In genomic region chr4:136757096-136757495, GRCm38 (mm10) we compare ENCODE assay signal across 15 mouse cellular contexts.
DNase-seq lines count a peak whose midpoint lies in the region; ATAC-seq and TF ChIP-seq lines count a peak whose summit lies in the region.
"Had no signal": no experiment of that assay in that cellular context is flagged by ENCODE, and none has a peak within 500 bp of the region (broad histone marks: within the 10 kb centered on the region; RNA-seq: fewer than 3 reads in every experiment).

No protein-coding gene starts in this region.

- ATAC-seq in embryonic facial prominence, embryonic 11.5 days (replicated peaks; ENCODE audit: insufficient number of reproducible peaks, low FRiP score, low TSS enrichment, low read depth), result 0 out of 2 replicates have a peak, but pooled peaks have one; percentile 1
- ATAC-seq in hindbrain, embryonic 14.5 days (ENCODE audit: low FRiP score), result no peak
- peak; percentile 6; the same call in 1 of the 2 replicates for ATAC-seq in midbrain, embryonic 16.5 days
- ATAC-seq in liver, postnatal 0 days, result no peak

- H3K4me3 ChIP-seq in embryonic facial prominence, embryonic 11.5 days (ENCODE audit: low read depth, low read length), result no peak overlapping the region
- H3K4me3 ChIP-seq in hindbrain, embryonic 14.5 days (replicated peaks; ENCODE audit: low read length), result no peak overlapping the region
- no peak overlapping the region for H3K4me3 ChIP-seq in midbrain, embryonic 16.5 days (ENCODE audit: low read depth, low read length)
- no peak overlapping the region for H3K4me3 ChIP-seq in liver, postnatal 0 days (ENCODE audit: low read depth, low read length)
- H3K4me3 ChIP-seq: left cerebral cortex, adult 2 months; limb, embryonic 15.5 days; lung, embryonic 15.5 days had no signal

- peaks cover 25% of the 10 kb centered on the region for H3K4me1 ChIP-seq in embryonic facial prominence, embryonic 11.5 days (ENCODE audit: control insufficient read depth, insufficient read depth, low read length)
- peaks cover 63% of the 10 kb centered on the region for H3K4me1 ChIP-seq in hindbrain, embryonic 14.5 days (replicated peaks; ENCODE audit: control insufficient read depth, insufficient read depth, low read length)
- H3K4me1 ChIP-seq in midbrain, embryonic 16.5 days (ENCODE audit: control insufficient read depth, insufficient read depth, low read length), result peaks cover 50% of the 10 kb centered on the region
- 0 out of 2 replicates have a peak, but pooled peaks cover 3% of the 10 kb centered on the region for H3K4me1 ChIP-seq in liver, postnatal 0 days (ENCODE audit: insufficient read depth)

- H3K9ac ChIP-seq in embryonic facial prominence, embryonic 11.5 days (replicated peaks; ENCODE audit: low read length), result 0 out of 2 replicates have a peak overlapping the region, but pooled peaks have one; percentile 18
- H3K9ac ChIP-seq in hindbrain, embryonic 14.5 days, result peak overlapping the region; percentile 37
- peak overlapping the region; percentile 48 for H3K9ac ChIP-seq in midbrain, embryonic 16.5 days (ENCODE audit: low read depth, low read length)
- no peak overlapping the region for H3K9ac ChIP-seq in liver, postnatal 0 days (replicated peaks)
- H3K9ac ChIP-seq: limb, embryonic 15.5 days; lung, embryonic 15.5 days had no signal

- H3K27me3 ChIP-seq in embryonic facial prominence, embryonic 11.5 days (ENCODE audit: control insufficient read depth, insufficient read depth, low read length), result no peaks in the 10 kb centered on the region
- no peaks in the 10 kb centered on the region for H3K27me3 ChIP-seq in hindbrain, embryonic 14.5 days (ENCODE audit: control insufficient read depth, insufficient read depth, low read length)
- H3K27me3 ChIP-seq in midbrain, embryonic 16.5 days (ENCODE audit: control insufficient read depth, insufficient read depth, low read depth, low read length), result no peaks in the 10 kb centered on the region
- peaks cover 14% of the 10 kb centered on the region; the same call in 1 of the 2 replicates for H3K27me3 ChIP-seq in liver, postnatal 0 days (ENCODE audit: insufficient read depth, low read length)
- H3K27me3 ChIP-seq: limb, embryonic 15.5 days; lung, embryonic 15.5 days had no signal

- no peaks in the 10 kb centered on the region for H3K36me3 ChIP-seq in embryonic facial prominence, embryonic 11.5 days (replicated peaks; ENCODE audit: control insufficient read depth, insufficient read depth, low read depth, low read length)
- H3K36me3 ChIP-seq in hindbrain, embryonic 14.5 days (replicated peaks; ENCODE audit: control insufficient read depth, insufficient read depth), result 0 out of 2 replicates have a peak, but pooled peaks cover 11% of the 10 kb centered on the region
- H3K36me3 ChIP-seq in midbrain, embryonic 16.5 days (ENCODE audit: control insufficient read depth, insufficient read depth, low read length), result no peaks in the 10 kb centered on the region
- H3K36me3 ChIP-seq in liver, postnatal 0 days (replicated peaks; ENCODE audit: insufficient read depth, low read length), result no peaks in the 10 kb centered on the region
- H3K36me3 ChIP-seq: lung, embryonic 15.5 days had no signal

- H3K4me2 ChIP-seq in embryonic facial prominence, embryonic 11.5 days (ENCODE audit: low read depth, low read length), result peak overlapping the region; percentile 10
- 0 out of 2 replicates have a peak overlapping the region, but pooled peaks have one; percentile 6 for H3K4me2 ChIP-seq in hindbrain, embryonic 14.5 days (replicated peaks)
- no peak overlapping the region for H3K4me2 ChIP-seq in midbrain, embryonic 16.5 days (ENCODE audit: low read length)
- no peak overlapping the region for H3K4me2 ChIP-seq in liver, postnatal 0 days (ENCODE audit: low read depth, low read length)
- H3K4me2 ChIP-seq: heart, embryonic 11.5 days; limb, embryonic 15.5 days; lung, embryonic 15.5 days had no signal

- no peaks in the 10 kb centered on the region for H3K9me3 ChIP-seq in embryonic facial prominence, embryonic 11.5 days (replicated peaks; ENCODE audit: control insufficient read depth, low read length)
- H3K9me3 ChIP-seq in hindbrain, embryonic 14.5 days (ENCODE audit: control insufficient read depth, low read length), result no peaks in the 10 kb centered on the region
- no peaks in the 10 kb centered on the region for H3K9me3 ChIP-seq in midbrain, embryonic 16.5 days (replicated peaks; ENCODE audit: control insufficient read depth, low read length, poor library complexity, severe bottlenecking)
- no peaks in the 10 kb centered on the region for H3K9me3 ChIP-seq in liver, postnatal 0 days (ENCODE audit: low read length)
- H3K9me3 ChIP-seq: limb, embryonic 15.5 days; lung, embryonic 15.5 days had no signal

- WGBS in embryonic facial prominence, embryonic 11.5 days, result 49% methylated on average over 4 of the region's 4 CpGs
- 13% methylated on average over 4 of the region's 4 CpGs for WGBS in hindbrain, embryonic 14.5 days
- 22% methylated on average over 4 of the region's 4 CpGs for WGBS in midbrain, embryonic 16.5 days
- WGBS in liver, postnatal 0 days (ENCODE audit: insufficient replicate concordance), result 78% methylated on average over 4 of the region's 4 CpGs

- H3K27ac ChIP-seq in embryonic facial prominence, embryonic 11.5 days (replicated peaks; ENCODE audit: low read depth, low read length), result peak overlapping the region; percentile 61
- peak overlapping the region; percentile 87 for H3K27ac ChIP-seq in hindbrain, embryonic 14.5 days
- peak overlapping the region; percentile 86 for H3K27ac ChIP-seq in midbrain, embryonic 16.5 days (ENCODE audit: low read length)
- H3K27ac ChIP-seq in liver, postnatal 0 days (ENCODE audit: low read depth), result no peak overlapping the region
- H3K27ac ChIP-seq: limb, embryonic 15.5 days; lung, embryonic 15.5 days had no signal

- TF ChIP-seq CTCF in liver, postnatal 0 days (IDR thresholded peaks at IDR 0.05; ENCODE audit: low read depth), result no peak

- DNase-seq in embryo, embryonic 10 days (ENCODE audit: low spot score), result peak; percentile 76
- no peak for DNase-seq in embryo, embryonic 9.5 days (ENCODE audit: extremely low spot score)
- peak; percentile 45 for DNase-seq in embryonic facial prominence, embryonic 11.5 days (ENCODE audit: low spot score)
- no peak for DNase-seq in hindbrain, embryonic 14.5 days (ENCODE audit: low spot score)
- DNase-seq in liver, postnatal 0 days, result no peak
- DNase-seq in adrenal gland, postnatal 4 days (ENCODE audit: low spot score in 2 of 2), result no peak
- DNase-seq in heart, adult 11 months, result no peak
- DNase-seq: adrenal gland, adult 2 months; cerebellum, postnatal 36 days; kidney, postnatal 14 days had no signal

- TF ChIP-seq EP300 in liver, postnatal 0 days (IDR thresholded peaks at IDR 0.05; ENCODE audit: low read depth), result no peak

Comparison
In these comparisons a context has a peak if more than half of its experiments do, and no peak if none do; other contexts are left out.
1. DNase-seq: peak in embryo, embryonic 10 days (single experiment) and embryonic facial prominence, embryonic 11.5 days (single experiment); none in embryo, embryonic 9.5 days (single experiment), hindbrain, embryonic 14.5 days (single experiment), liver, postnatal 0 days (single experiment), adrenal gland, postnatal 4 days (0 of 2) and heart, adult 11 months (single experiment).
2. ATAC-seq: peak in embryonic facial prominence, embryonic 11.5 days (single experiment) and midbrain, embryonic 16.5 days (single experiment); none in hindbrain, embryonic 14.5 days (single experiment) and liver, postnatal 0 days (single experiment).
3. H3K4me2 ChIP-seq: peak in embryonic facial prominence, embryonic 11.5 days (single experiment) and hindbrain, embryonic 14.5 days (single experiment); none in midbrain, embryonic 16.5 days (single experiment) and liver, postnatal 0 days (single experiment).